Mouse (Mus musculus) stomach, embryonic 15.5 days (tissue): ENCODE measurements around the gene Ppm1a. TPM values are rescaled to one million over a fixed set of nuclear protein-coding genes. Genes with fewer than 3 reads are reported as not detected.

Source experiments
- ATAC-seq: fragments of 200-750 bp; cut with Nextera tagmentation; 2 replicates; pipeline ENCODE4 v1.8.0; 2017; ENCODE audit warnings: low read depth, moderate number of reproducible peaks, moderate TSS enrichment; ENCODE audit not compliant: insufficient read depth, low FRiP score
- H3K27ac ChIP-seq: fragments of 300-500 bp; sonication (generic); 2 replicates; pipeline ENCODE4 v1.5.1; 2015; ENCODE audit warnings: mild to moderate bottlenecking, inconsistent platforms
- H3K27me3 ChIP-seq: fragments of 300-500 bp; sonication (generic); replicated peaks from 2 replicates; pipeline ENCODE4 v1.6.1; 2015; ENCODE audit warnings: inconsistent platforms
- H3K36me3 ChIP-seq: fragments of 300-500 bp; sonication (generic); 2 replicates; pipeline ENCODE4 v1.6.1; 2015; ENCODE audit warnings: inconsistent platforms
- H3K4me1 ChIP-seq: fragments of 300-500 bp; sonication (generic); 2 replicates; pipeline ENCODE4 v1.6.1; 2015; ENCODE audit warnings: inconsistent platforms
- H3K4me2 ChIP-seq: fragments of 300-500 bp; sonication (generic); 2 replicates; pipeline ENCODE4 v1.6.1; 2015; ENCODE audit warnings: mild to moderate bottlenecking, inconsistent platforms
- H3K4me3 ChIP-seq: fragments of 300-500 bp; sonication (generic); replicated peaks from 2 replicates; pipeline ENCODE4 v1.5.1; 2015; ENCODE audit warnings: inconsistent platforms
- H3K9ac ChIP-seq: fragments of 300-500 bp; sonication (generic); 2 replicates; pipeline ENCODE4 v1.6.1; 2015; ENCODE audit warnings: inconsistent platforms
- H3K9me3 ChIP-seq: fragments of 300-500 bp; sonication (generic); 2 replicates; pipeline ENCODE4 v1.6.1; 2016; ENCODE audit warnings: inconsistent platforms
- WGBS: fragments of 180-500 bp; shearing (Covaris S2); methylation state at CpG from one replicate; pipeline ENCODE4 v1.1.7; 2015; 5-methylcytosine and 5-hydroxymethylcytosine counted together
- polyA plus RNA-seq: library from polyadenylated mRNA; unstranded; fragments of >200 nt; fragmentation: Nextera tagmentation; extraction: Ambion mirVana; gene quantifications from 2 replicates; pipeline ENCODE4 v1.2.1, GENCODE M21; 2015

The Ppm1a gene
- 50.9 and 51.9 TPM in 2 replicates for polyA plus RNA-seq

DNA sequence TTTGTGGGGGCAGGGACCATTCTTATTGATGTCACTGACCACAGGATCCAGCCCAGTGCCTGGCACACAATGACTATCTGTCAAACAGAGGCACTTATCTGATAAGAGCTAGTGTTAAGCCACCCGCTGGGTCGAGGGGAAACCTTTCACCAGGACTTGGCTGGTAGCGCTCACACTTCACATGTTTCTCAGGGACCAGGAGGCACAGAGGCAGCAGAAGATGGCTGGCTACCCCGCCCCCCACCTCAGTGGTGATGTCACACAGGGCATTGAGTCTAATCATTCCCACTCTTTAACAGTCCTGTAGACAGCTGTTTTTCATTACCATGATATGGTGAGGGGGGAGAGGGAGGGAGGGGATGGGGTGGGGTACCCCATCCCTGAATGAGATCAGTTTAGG, at the start of gene Ppm1a:
Gene Ppm1a, plus strand, starts transcription at position 370 of the 400 bp plus-strand sequence.
- 15% methylated on average over 4 of the region's 4 CpGs for WGBS
- Histone ChIP-seq H3K36me3 (no peaks in the 10 kb centered on the region), H3K4me1 (peaks cover 3% of the 10 kb centered on the region), H3K4me3 (no peak within 1 kb of the TSS), H3K9me3 (no peaks in the 10 kb centered on the region), H3K27ac (no peak within 1 kb of the TSS), H3K4me2 (no peak within 1 kb of the TSS), H3K27me3 (no peaks in the 10 kb centered on the region), H3K9ac (no peak within 1 kb of the TSS)
- no peak for ATAC-seq

DNA sequence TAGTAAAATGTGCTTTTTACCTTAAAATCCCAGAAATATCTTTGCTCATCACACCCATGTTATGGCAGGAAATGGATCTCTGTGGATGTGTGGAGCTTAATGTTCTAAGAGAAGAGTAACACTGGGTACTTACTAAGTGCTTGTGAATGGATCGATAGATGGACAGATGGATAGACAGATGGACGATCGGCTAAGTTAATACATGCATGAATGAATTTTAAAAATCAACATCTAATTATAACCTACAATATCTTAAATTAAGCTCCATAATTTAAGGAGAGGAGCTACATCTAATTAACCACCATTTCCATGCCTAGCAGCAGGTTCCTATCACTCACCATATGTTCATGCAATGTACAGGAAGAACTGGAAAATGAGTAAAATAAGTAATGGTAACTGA, 47.3 kb upstream of the Ppm1a start:
- Histone ChIP-seq H3K4me3 (no peak overlapping the region), H3K4me1 (no peaks in the 10 kb centered on the region), H3K27me3 (no peaks in the 10 kb centered on the region), H3K9me3 (no peaks in the 10 kb centered on the region), H3K4me2 (no peak overlapping the region), H3K27ac (no peak overlapping the region), H3K9ac (no peak overlapping the region), H3K36me3 (no peaks in the 10 kb centered on the region)
- 96% methylated on average over 3 of the region's 3 CpGs for WGBS
- no peak for ATAC-seq

DNA sequence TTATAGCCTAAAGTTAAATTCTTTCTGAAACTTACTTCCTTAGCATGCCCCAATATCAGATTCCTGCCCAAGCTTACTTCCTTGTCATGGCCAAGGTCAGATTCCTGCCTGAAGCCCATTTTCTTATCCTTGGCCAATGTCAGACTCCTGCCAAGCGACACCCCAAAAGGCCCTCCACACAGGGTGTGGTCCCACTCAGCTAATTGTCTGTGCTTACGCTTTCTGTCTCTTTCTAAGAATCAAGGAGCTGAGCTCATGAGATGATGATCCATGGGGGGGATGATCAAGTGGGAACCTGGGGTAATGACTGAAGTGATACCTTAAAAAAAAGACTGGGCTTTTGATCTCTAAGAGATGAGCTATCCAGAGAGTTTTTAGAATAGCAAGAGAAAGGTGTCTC, 42.4 kb upstream of the Ppm1a start:
- H3K27me3 ChIP-seq, result no peaks in the 10 kb centered on the region
- no peaks in the 10 kb centered on the region for H3K4me1 ChIP-seq
- no peak overlapping the region for H3K4me2 ChIP-seq
- H3K27ac ChIP-seq, result no peak overlapping the region
- 88% methylated on average over 2 of the region's 2 CpGs for WGBS
- H3K4me3 ChIP-seq, result no peak overlapping the region
- no peaks in the 10 kb centered on the region for H3K36me3 ChIP-seq
- no peak overlapping the region for H3K9ac ChIP-seq
- no peak for ATAC-seq
- H3K9me3 ChIP-seq, result no peaks in the 10 kb centered on the region

DNA sequence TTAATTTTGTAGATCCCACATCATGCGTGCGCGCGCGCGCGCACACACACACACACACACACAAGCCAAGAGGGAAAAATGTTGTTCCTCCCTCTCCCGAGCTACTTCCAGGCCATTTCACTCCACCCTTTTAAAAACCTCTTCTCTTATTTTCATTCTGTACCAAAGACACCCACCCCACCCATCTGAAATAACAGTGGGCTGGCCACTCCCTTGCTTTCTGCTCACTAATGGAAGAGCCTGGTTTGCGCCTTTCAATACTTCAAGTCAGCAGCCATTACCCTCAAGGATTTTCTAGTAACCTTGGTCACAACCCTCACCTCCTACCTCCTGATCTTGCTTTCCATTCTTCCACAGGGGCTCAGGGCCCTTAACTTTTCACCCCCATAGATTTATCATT, 41.4 kb upstream of the Ppm1a start:
- 94% methylated on average over 9 of the region's 9 CpGs for WGBS
- no peaks in the 10 kb centered on the region for H3K27me3 ChIP-seq
- no peaks in the 10 kb centered on the region for H3K4me1 ChIP-seq
- H3K4me3 ChIP-seq, result no peak overlapping the region
- H3K36me3 ChIP-seq, result no peaks in the 10 kb centered on the region
- H3K27ac ChIP-seq, result no peak overlapping the region
- no peak for ATAC-seq
- no peak overlapping the region for H3K9ac ChIP-seq
- no peaks in the 10 kb centered on the region for H3K9me3 ChIP-seq
- H3K4me2 ChIP-seq, result no peak overlapping the region

DNA sequence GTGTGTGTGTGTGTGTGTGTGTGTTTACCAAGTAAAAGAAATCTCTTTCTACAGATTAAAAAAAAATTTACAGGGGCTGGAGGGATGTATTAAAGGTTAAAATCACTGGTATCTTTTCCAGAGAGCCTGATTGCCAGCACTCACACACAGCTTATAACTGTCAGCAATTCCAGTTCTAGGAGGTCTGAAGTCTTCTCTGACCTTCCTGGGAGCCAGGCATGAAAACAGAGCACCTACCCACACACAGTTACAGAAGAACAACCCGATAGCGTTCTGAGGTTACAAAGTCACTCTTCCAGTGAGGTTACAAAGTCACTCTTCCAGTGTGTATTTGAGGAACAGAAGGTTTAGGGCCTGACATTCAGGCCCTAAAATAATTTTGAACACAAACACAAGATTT, 38.2 kb upstream of the Ppm1a start:
- H3K27ac ChIP-seq, result peak overlapping the region; percentile 57; the same call in 1 of the 2 replicates
- WGBS, result 35% methylated on average over 2 of the region's 2 CpGs

DNA sequence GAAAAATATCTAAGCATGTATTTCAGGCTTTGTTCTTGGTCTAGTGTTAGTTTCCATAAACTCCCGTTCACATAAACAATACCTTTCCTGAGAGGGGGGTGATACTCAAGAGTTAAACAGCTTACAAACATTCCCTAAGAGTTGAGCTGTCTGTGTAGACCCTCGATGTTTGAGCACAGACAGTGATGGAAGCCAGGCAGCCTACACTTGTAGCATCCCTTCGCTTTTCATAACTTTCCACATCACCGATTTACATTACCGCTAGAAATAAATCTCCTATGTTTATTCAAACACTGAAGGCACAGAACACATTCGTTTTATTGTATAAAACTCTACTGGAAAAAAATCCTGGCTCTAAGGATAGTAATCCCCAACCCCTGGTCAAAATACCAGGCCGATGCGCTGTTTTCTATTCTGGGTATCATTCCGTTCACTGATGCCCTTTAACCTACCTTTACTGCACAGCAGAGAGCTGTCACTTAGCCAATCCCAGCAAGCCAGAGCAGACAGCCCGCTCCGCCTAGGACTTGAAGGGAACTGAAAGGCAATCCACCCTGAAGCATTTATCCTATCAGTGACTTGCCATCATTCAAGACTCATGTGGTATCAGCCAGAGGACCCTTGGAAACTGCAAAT, 37.7 kb upstream of the Ppm1a start:
- Histone ChIP-seq H3K27me3 (no peaks in the 10 kb centered on the region), H3K9ac (no peak overlapping the region), H3K4me3 (no peak overlapping the region), H3K36me3 (no peaks in the 10 kb centered on the region), H3K9me3 (no peaks in the 10 kb centered on the region), H3K4me1 (peaks cover 2% of the 10 kb centered on the region; the same call in 1 of the 2 replicates), H3K4me2 (no peak overlapping the region), H3K27ac (peak overlapping the region; percentile 72; the same call in 1 of the 2 replicates)
- 32% methylated on average over 11 of the region's 11 CpGs for WGBS
- ATAC-seq, result peak; percentile 31; the same call in 1 of the 2 replicates

More for the DNA sequence above, 38.2 kb upstream of the Ppm1a start:
- Histone ChIP-seq H3K9me3 (no peaks in the 10 kb centered on the region), H3K4me2 (no peak overlapping the region), H3K9ac (no peak overlapping the region), H3K36me3 (no peaks in the 10 kb centered on the region), H3K27me3 (no peaks in the 10 kb centered on the region), H3K4me1 (peaks cover 1% of the 10 kb centered on the region; the same call in 1 of the 2 replicates), H3K4me3 (no peak overlapping the region)
- ATAC-seq, result no peak

DNA sequence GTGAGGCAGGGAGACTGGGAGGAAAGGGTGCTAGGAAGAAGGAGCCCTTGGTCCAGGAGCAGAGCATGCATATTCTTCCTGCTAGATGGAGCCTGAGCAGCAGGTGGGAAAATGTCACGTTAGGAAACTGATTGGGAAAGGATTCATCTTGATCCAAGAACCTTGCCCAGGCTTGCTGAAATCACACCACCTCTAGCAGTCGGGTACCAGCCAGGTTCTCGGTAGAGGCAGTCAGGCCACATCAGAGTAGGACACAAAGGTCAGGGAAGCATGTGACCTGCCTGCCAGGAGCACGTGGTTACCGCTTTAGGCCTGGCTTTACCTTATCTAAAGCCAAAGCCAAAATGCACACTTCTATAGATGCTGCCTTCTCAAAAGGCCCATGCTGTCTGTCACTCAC, 35.5 kb upstream of the Ppm1a start:
- peaks cover 2% of the 10 kb centered on the region; the same call in 1 of the 2 replicates for H3K4me1 ChIP-seq
- no peak for ATAC-seq
- H3K4me3 ChIP-seq, result no peak overlapping the region
- no peaks in the 10 kb centered on the region for H3K9me3 ChIP-seq
- H3K27me3 ChIP-seq, result no peaks in the 10 kb centered on the region
- H3K4me2 ChIP-seq, result no peak overlapping the region
- no peak overlapping the region for H3K9ac ChIP-seq
- WGBS, result 82% methylated on average over 5 of the region's 5 CpGs
- H3K27ac ChIP-seq, result no peak overlapping the region
- no peaks in the 10 kb centered on the region for H3K36me3 ChIP-seq

DNA sequence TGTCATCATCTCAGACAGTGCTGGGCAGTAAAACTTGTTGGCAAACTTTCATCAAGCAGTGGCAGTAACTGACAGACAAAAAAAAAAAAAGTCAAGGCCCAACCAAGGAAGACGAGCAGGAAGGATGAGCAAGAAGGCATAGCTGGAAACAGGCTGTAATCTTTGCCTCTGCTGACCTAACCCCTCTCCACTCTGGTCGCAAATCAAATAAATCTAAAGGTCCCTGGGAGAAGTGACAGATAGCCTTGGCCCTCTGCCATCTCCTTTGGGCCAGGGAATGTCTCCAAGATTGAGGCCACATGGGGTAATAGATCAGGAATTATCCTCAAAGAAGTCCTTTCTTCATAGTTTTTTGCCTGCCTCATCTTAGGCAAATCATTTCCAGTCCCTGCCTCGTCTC, 33.3 kb upstream of the Ppm1a start:
- 26% methylated on average over 3 of the region's 3 CpGs for WGBS
- no peak overlapping the region for H3K9ac ChIP-seq
- H3K4me3 ChIP-seq, result no peak overlapping the region
- H3K27me3 ChIP-seq, result no peaks in the 10 kb centered on the region
- no peak overlapping the region for H3K4me2 ChIP-seq
- H3K4me1 ChIP-seq, result peaks cover 2% of the 10 kb centered on the region; the same call in 1 of the 2 replicates
- H3K9me3 ChIP-seq, result no peaks in the 10 kb centered on the region
- no peak overlapping the region for H3K27ac ChIP-seq
- ATAC-seq, result no peak
- no peaks in the 10 kb centered on the region for H3K36me3 ChIP-seq

DNA sequence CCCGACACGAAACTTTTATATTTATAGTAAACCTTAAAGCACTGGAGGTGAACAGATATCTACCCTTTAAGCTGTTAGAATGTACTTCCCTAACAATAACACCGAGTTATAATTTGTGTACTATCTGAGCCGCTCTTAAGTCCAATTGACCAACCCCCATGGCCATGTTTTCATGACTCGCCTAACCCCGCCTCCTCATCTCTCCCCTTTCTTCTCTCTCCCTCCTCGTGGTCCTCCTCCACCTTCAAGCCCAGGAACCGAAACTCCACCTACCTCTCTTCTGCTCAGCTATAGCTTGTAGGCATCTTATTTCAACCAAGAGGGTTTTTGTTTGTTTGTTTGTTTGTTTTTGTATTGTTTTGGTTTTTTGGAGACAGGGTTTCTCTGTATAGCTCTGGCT, 30.2 kb upstream of the Ppm1a start:
- WGBS, result 85% methylated on average over 8 of the region's 8 CpGs
- H3K9me3 ChIP-seq, result no peaks in the 10 kb centered on the region
- H3K27ac ChIP-seq, result no peak overlapping the region
- no peak for ATAC-seq
- no peaks in the 10 kb centered on the region for H3K36me3 ChIP-seq
- no peak overlapping the region for H3K9ac ChIP-seq
- H3K4me3 ChIP-seq, result no peak overlapping the region
- H3K4me2 ChIP-seq, result no peak overlapping the region
- H3K27me3 ChIP-seq, result no peaks in the 10 kb centered on the region
- peaks cover 2% of the 10 kb centered on the region; the same call in 1 of the 2 replicates for H3K4me1 ChIP-seq

DNA sequence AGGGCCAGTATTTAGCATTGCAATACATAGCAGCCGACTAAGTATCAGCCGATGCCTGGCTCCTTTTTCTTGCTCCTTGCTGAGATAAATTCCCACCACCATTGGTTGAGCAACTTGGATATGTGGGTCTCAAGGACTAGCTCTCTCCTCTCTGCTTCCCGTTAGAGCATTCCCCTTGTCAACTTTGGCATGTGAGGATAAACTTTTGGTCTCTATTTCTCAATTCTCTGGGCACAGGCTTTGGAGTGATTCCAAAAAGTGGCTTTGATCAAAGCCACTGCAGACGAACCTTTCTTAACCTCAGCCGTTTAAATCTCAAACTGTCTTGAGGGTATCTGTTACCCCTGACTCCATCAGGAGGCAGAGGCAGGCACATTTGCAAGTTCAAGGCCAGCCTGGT, 29.6 kb upstream of the Ppm1a start:
- Histone ChIP-seq H3K36me3 (no peaks in the 10 kb centered on the region), H3K27ac (no peak overlapping the region), H3K9me3 (no peaks in the 10 kb centered on the region), H3K9ac (no peak overlapping the region), H3K4me1 (peaks cover 2% of the 10 kb centered on the region; the same call in 1 of the 2 replicates), H3K4me3 (no peak overlapping the region), H3K27me3 (no peaks in the 10 kb centered on the region), H3K4me2 (no peak overlapping the region)
- WGBS, result 53% methylated on average over 5 of the region's 5 CpGs
- ATAC-seq, result no peak

DNA sequence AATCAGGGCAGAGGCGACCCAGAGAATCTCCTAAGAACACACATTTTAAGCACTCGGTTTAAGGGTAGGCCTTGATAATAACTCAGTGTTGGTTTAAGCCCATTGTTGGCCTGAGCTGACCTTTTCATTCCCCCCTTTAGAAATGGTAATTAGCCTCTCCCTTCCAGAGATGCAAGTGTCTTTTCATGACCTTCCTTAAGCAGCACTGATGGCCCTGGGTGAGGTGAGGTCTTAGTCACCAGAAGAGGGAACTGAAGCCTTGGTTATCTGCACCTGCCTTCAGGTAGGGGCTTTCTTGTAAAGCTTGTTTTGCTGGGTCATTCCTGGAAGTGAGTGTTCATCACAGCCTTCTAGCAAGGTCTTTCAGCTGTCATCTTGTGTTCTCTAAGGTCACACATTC, 23.1 kb upstream of the Ppm1a start:
- H3K4me1 ChIP-seq, result no peaks in the 10 kb centered on the region
- no peak overlapping the region for H3K4me3 ChIP-seq
- no peak overlapping the region for H3K4me2 ChIP-seq
- ATAC-seq, result no peak
- H3K27me3 ChIP-seq, result no peaks in the 10 kb centered on the region
- no peaks in the 10 kb centered on the region for H3K36me3 ChIP-seq
- 71% methylated on average over 2 of the region's 2 CpGs for WGBS
- H3K9ac ChIP-seq, result no peak overlapping the region
- no peak overlapping the region for H3K27ac ChIP-seq
- H3K9me3 ChIP-seq, result no peaks in the 10 kb centered on the region

DNA sequence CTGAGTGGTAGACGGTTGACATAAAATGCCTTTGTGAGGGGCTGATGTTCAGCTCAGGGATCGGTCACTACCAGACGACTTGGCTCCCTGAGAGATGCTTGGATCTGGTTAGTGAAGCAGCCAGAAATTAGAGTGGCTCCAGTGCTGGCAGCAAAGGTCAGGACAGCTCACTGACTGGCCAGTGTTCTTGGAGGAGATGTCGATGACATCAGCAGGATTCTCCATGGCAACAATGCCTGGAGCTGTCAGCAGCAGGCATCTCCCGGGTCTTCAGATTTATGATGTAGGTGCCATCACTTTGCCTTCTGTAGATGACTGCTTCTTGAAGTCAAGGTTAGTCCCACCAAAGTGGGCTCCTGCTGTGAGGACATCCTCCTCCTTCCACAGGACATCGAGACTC, 16.1 kb upstream of the Ppm1a start:
- 72% methylated on average over 6 of the region's 6 CpGs for WGBS
- ATAC-seq, result no peak
- Histone ChIP-seq H3K4me2 (no peak overlapping the region), H3K4me3 (no peak overlapping the region), H3K9ac (no peak overlapping the region), H3K9me3 (no peaks in the 10 kb centered on the region), H3K27ac (no peak overlapping the region), H3K4me1 (no peaks in the 10 kb centered on the region), H3K27me3 (no peaks in the 10 kb centered on the region), H3K36me3 (no peaks in the 10 kb centered on the region)
